Comparison of ENCODE assay signal across 13 mouse cellular contexts in genomic region chr12:5395188-5395587, GRCm38 (mm10). TPM values are rescaled to one million over a fixed set of nuclear protein-coding genes. Genes with fewer than 3 reads are reported as not detected.
"Had no signal": no experiment of that assay in that cellular context is flagged by ENCODE, and none has a peak within 500 bp of the region (broad histone marks: within the 10 kb centered on the region; RNA-seq: fewer than 3 reads in every experiment).

No protein-coding gene starts in this region.

- H3K9ac ChIP-seq: liver, embryonic 12.5 days; lung, embryonic 15.5 days; midbrain, embryonic 13.5 days; neural tube, embryonic 15.5 days had no signal

- H3K4me2 ChIP-seq: liver, embryonic 12.5 days; lung, embryonic 15.5 days; midbrain, embryonic 13.5 days; neural tube, embryonic 15.5 days had no signal

- H3K4me1 ChIP-seq: liver, embryonic 12.5 days; midbrain, embryonic 13.5 days; neural tube, embryonic 15.5 days had no signal

- H3K27me3 ChIP-seq: liver, embryonic 12.5 days; lung, embryonic 15.5 days; midbrain, embryonic 13.5 days; neural tube, embryonic 15.5 days had no signal

- H3K27ac ChIP-seq: layer of hippocampus, adult 2 months; liver, embryonic 12.5 days; lung, embryonic 15.5 days; midbrain, embryonic 13.5 days; neural tube, embryonic 15.5 days had no signal

- H3K4me3 ChIP-seq: layer of hippocampus, adult 2 months; liver, embryonic 12.5 days; lung, embryonic 15.5 days; midbrain, embryonic 13.5 days; myocyte; neural tube, embryonic 15.5 days had no signal

- H3K36me3 ChIP-seq: liver, embryonic 12.5 days; lung, embryonic 15.5 days; midbrain, embryonic 13.5 days; neural tube, embryonic 15.5 days had no signal

- DNase-seq: kidney, adult 8-10 months; kidney, postnatal 4 days; right cerebral cortex, adult 18-20 months; right cerebral cortex, postnatal 25 days; thymus, postnatal 4 days had no signal

- ATAC-seq: intestine, postnatal 0 days; liver, embryonic 12.5 days; midbrain, embryonic 13.5 days had no signal

- H3K9me3 ChIP-seq: liver, embryonic 12.5 days; lung, embryonic 15.5 days; midbrain, embryonic 13.5 days; neural tube, embryonic 15.5 days had no signal

RNA-seq across cellular contexts. Expression of gene Klhl29, which starts 19.7 kb away (rescaled TPM):
- total RNA-seq: megakaryocyte-erythroid progenitor cell, adult 5-6 weeks had no signal
